Mouse (Mus musculus) liver, adult 2 months (tissue): ENCODE measurements at regions not wholly inside any gene's neighbourhood (a gene's known extent, or its start where the extent isn't known, plus 50 kb on each side); places are given as distances from the start of the nearest gene placed in this dataset.

ENCODE experiments used
- DNase-seq: peaks from one replicate; pipeline ENCODE4 v3.0.0-alpha.2; 2011; ENCODE audit warnings: low read depth, low spot score; ENCODE audit errors: extremely low read depth
- H3K27ac ChIP-seq: fragments of 200-500 bp; replicated peaks from 2 replicates; pipeline ENCODE4 v1.5.1; 2012; ENCODE audit warnings: low read depth, mild to moderate bottlenecking, control low read depth, inconsistent platforms, low read length; ENCODE audit not compliant: insufficient read depth
- H3K27me3 ChIP-seq: fragments of 200-500 bp; 2 replicates; pipeline ENCODE4 v1.6.1; 2012; ENCODE audit warnings: mild to moderate bottlenecking, moderate library complexity, low read length, inconsistent platforms; ENCODE audit not compliant: control insufficient read depth, insufficient read depth
- H3K36me3 ChIP-seq: fragments of 200-500 bp; 2 replicates; pipeline ENCODE4 v1.6.1; 2012; ENCODE audit warnings: low read length, inconsistent platforms; ENCODE audit not compliant: control insufficient read depth, insufficient read depth
- H3K4me1 ChIP-seq: fragments of 200-500 bp; 2 replicates; pipeline ENCODE4 v1.6.1; 2011; ENCODE audit warnings: low read length; ENCODE audit not compliant: control insufficient read depth, insufficient read depth
- H3K4me3 ChIP-seq: fragments of 200-500 bp; 2 replicates; pipeline ENCODE4 v1.5.1; 2011; ENCODE audit warnings: low read depth, mild to moderate bottlenecking, control low read depth, low read length, moderate library complexity; ENCODE audit not compliant: insufficient read depth
- H3K79me2 ChIP-seq: fragments of 200-500 bp; 2 replicates; pipeline ENCODE4 v1.6.1; 2012; ENCODE audit warnings: inconsistent platforms, mild to moderate bottlenecking, low read length, moderate library complexity; ENCODE audit not compliant: control insufficient read depth, insufficient read depth
- H3K9ac ChIP-seq: fragments of 200-500 bp; 2 replicates; pipeline ENCODE4 v1.6.1; 2012; ENCODE audit warnings: low read depth, mild to moderate bottlenecking, control low read depth, inconsistent platforms, low read length
- CTCF ChIP-seq: fragments of 200-500 bp; IDR thresholded peaks from 2 replicates; pipeline ENCODE4 v1.5.1; 2011; ENCODE audit warnings: low read depth, low read length, control low read depth
- POLR2A ChIP-seq: fragments of 200-500 bp; IDR thresholded peaks from 2 replicates; pipeline ENCODE4 v1.6.1; 2011; ENCODE audit warnings: low read length, control low read depth; ENCODE audit not compliant: insufficient read depth; ENCODE audit errors: extremely low read depth
- WGBS: fragments of 180-500 bp; shearing (Covaris S2); methylation state at CpG from one replicate; pipeline ENCODE4 v1.1.7; 2018; 5-methylcytosine and 5-hydroxymethylcytosine counted together

DNA sequence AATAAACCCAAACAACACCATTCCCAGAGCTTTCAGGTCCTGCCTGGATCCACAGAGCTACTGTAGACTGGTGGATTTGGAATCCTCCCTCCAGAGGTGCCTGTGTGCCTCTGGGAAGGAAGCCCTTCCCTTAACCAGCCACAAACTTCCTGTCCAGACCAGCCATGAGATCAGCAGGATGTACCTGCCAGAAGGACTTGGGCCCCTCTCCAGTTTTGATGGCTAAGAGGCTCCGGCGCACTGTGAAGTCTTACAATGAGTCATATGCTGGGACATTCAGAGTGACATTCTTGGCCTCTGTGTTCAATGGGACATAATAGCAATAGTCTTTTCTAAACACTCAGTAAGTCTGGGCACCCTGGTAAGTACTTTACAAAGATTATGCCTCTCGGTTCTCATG is 125.0 kb upstream of the Cdkn3 start:
- Histone ChIP-seq H3K36me3 (no peaks in the 10 kb centered on the region), H3K9ac (no peak overlapping the region), H3K4me3 (no peak overlapping the region), H3K79me2 (no peaks in the 10 kb centered on the region), H3K27ac (no peak overlapping the region), H3K4me1 (no peaks in the 10 kb centered on the region), H3K27me3 (no peaks in the 10 kb centered on the region)
- DNase-seq, result no peak
- WGBS, result 79% methylated on average over 3 of the region's 3 CpGs
- TF ChIP-seq CTCF (no peak), POLR2A (no peak)

DNA sequence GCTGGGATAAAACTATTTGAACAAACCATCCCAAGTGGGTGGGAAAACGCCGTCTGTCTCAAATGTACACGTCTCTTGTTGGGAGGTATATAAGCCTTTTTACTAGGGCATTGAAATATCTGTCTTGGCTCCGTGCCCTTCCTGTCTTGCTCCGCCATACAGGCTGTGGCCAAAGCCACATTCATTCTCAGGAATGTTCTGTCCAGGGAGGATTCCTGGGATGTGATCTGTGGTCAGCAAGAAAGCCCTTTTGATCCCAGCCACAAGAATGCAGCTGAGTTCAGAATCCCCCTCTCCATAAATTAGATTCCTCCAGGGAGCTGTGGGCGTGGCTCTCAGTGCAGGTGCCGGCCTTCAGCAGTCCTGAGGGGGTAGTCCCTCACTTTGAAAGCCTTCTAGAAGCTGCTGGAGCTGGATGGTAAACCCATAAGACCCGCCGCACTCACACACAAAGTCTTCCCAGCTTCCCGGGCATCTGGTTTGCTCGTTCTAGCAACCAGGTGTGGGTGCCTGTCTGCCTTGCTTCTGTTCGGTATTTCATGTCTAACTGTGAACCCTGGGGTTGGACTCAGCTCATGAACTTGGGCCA is 125.6 kb upstream of the Cdkn3 start:
- no peak for DNase-seq
- TF ChIP-seq CTCF (no peak), POLR2A (no peak)
- Histone ChIP-seq H3K9ac (no peak overlapping the region), H3K27ac (no peak overlapping the region), H3K36me3 (no peaks in the 10 kb centered on the region), H3K27me3 (no peaks in the 10 kb centered on the region), H3K4me1 (no peaks in the 10 kb centered on the region), H3K4me3 (no peak overlapping the region), H3K79me2 (no peaks in the 10 kb centered on the region)
- 77% methylated on average over 12 of the region's 12 CpGs for WGBS

DNA sequence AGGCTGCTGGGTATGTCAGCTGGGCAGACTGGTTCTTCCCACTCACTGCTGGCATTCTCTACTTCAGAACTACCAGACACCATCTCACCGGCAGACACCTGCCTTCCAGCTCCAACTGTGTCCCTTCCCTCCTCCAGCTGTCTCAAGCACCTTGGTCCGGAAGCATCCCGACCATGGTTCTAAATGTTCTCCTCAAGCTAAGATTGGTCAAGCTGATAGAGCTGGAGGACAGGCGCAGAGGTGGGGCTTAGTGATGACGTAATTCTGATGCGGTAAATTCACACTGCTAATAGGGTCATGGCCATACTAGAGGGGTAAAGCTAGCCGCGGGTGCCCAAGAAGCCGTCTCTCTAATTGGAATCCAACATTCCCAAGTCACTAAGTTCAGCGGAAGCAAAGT is 126.1 kb upstream of the Cdkn3 start:
- Histone ChIP-seq H3K79me2 (no peaks in the 10 kb centered on the region), H3K27ac (no peak overlapping the region), H3K27me3 (no peaks in the 10 kb centered on the region), H3K4me1 (no peaks in the 10 kb centered on the region), H3K9ac (no peak overlapping the region), H3K36me3 (no peaks in the 10 kb centered on the region), H3K4me3 (no peak overlapping the region)
- no peak for TF ChIP-seq POLR2A
- TF ChIP-seq CTCF, result no peak
- DNase-seq, result no peak
- WGBS, result 85% methylated on average over 10 of the region's 10 CpGs

DNA sequence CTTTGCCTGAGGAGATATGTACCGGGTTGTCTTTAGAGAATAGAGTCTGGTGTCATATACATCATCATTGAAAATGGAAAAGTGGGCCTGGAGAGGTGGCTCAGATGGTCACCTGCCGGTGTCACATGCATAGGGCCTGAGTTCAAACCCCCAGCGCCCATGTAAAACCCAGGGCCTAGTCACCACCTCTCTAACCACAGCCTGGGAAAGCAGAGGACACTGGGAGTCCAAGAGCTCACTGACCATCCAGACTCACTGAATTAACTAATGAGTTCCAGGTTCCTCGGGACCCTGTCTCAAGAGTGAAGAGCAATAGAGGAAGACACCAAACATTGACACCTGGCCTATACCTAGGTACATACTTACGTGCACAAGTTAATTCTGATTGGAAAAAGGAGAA is 132.7 kb upstream of the Cdkn3 start:
- no peak for DNase-seq
- WGBS, result 95% methylated on average over 5 of the region's 5 CpGs
- no peaks in the 10 kb centered on the region for H3K4me1 ChIP-seq

DNA sequence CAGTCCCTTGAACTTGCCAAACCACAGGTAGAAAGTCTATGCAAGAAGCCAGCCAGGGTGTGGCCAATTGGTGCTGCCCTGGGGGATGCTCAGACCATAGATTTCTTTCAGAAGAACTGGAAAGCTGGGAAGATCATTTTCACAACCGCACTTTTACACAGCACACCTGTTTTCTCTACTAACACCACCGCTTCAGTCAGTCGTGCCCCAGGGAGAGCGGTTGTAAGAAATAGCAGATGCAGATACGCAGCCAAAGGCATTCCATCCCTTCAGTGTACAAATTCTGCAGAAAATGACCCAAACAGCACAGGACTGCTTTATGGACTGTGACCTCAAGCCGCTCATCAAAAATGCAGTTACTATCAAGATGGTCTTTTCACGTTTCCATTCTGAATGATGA is 134.6 kb upstream of the Cdkn3 start:
- no peak overlapping the region for H3K27ac ChIP-seq
- no peaks in the 10 kb centered on the region for H3K27me3 ChIP-seq
- H3K9ac ChIP-seq, result no peak overlapping the region
- no peaks in the 10 kb centered on the region for H3K4me1 ChIP-seq
- TF ChIP-seq POLR2A (no peak), CTCF (no peak)
- no peak for DNase-seq
- 91% methylated on average over 7 of the region's 7 CpGs for WGBS
- no peaks in the 10 kb centered on the region for H3K36me3 ChIP-seq
- no peaks in the 10 kb centered on the region for H3K79me2 ChIP-seq
- H3K4me3 ChIP-seq, result no peak overlapping the region

More for the DNA sequence above, 132.7 kb upstream of the Cdkn3 start:
- no peaks in the 10 kb centered on the region for H3K27me3 ChIP-seq
- H3K36me3 ChIP-seq, result no peaks in the 10 kb centered on the region
- no peak overlapping the region for H3K4me3 ChIP-seq
- H3K79me2 ChIP-seq, result no peaks in the 10 kb centered on the region
- no peak overlapping the region for H3K27ac ChIP-seq
- no peak overlapping the region for H3K9ac ChIP-seq
- TF ChIP-seq POLR2A (no peak), CTCF (no peak)

DNA sequence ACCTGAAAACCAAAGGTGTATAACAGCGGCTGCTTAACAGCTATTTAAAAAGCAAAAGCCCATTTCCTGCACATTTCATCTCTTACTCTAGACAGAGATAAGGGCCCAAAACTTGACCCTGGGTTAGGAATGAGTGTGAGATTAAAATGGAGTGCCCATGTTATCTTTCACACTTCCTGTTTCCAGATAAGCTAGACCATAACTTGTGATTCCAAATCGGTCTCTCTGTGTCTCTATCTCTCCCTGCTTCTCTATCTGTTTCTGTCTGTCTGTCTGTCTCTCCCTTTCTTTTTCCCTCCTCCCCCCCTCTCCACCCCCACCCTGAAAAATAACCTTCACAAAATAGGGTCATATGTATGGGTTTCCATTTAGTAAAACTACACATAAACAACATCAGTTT is 136.7 kb upstream of the Cdkn3 start:
- Histone ChIP-seq H3K27ac (no peak overlapping the region), H3K27me3 (no peaks in the 10 kb centered on the region), H3K4me1 (no peaks in the 10 kb centered on the region), H3K79me2 (no peaks in the 10 kb centered on the region), H3K9ac (no peak overlapping the region), H3K4me3 (no peak overlapping the region), H3K36me3 (no peaks in the 10 kb centered on the region)
- no peak for DNase-seq
- TF ChIP-seq POLR2A (no peak), CTCF (no peak)
- WGBS, result 56% methylated on average over 2 of the region's 2 CpGs
